15 mouse cellular contexts compared by ENCODE assay signal in genomic region chr10:43481179-43481578, GRCm38 (mm10). TPM values are rescaled to one million over a fixed set of nuclear protein-coding genes. Genes with fewer than 3 reads are reported as not detected.
DNase-seq lines count a peak whose midpoint lies in the region; ATAC-seq and TF ChIP-seq lines count a peak whose summit lies in the region.
"Had no signal": no experiment of that assay in that cellular context is flagged by ENCODE, and none has a peak within 500 bp of the region (broad histone marks: within the 10 kb centered on the region; RNA-seq: fewer than 3 reads in every experiment).

No protein-coding gene starts in this region.

- no peaks in the 10 kb centered on the region for H3K36me3 ChIP-seq in kidney, embryonic 14.5 days (ENCODE audit: control insufficient read depth, insufficient read depth, low read length)
- H3K36me3 ChIP-seq in ES-Bruce4 (ENCODE audit: control insufficient read depth, insufficient read depth, low read length, poor library complexity, severe bottlenecking): no peaks in the 10 kb centered on the region
- H3K36me3 ChIP-seq in embryonic facial prominence, embryonic 13.5 days: no peaks in the 10 kb centered on the region
- H3K36me3 ChIP-seq in liver, embryonic 12.5 days: no peaks in the 10 kb centered on the region
- H3K36me3 ChIP-seq: heart, embryonic 10.5 days; midbrain, embryonic 13.5 days had no signal

- ATAC-seq in kidney, embryonic 14.5 days (ENCODE audit: low FRiP score, low TSS enrichment): no peak
- ATAC-seq in embryonic facial prominence, embryonic 13.5 days (ENCODE audit: insufficient number of reproducible peaks, insufficient read depth, low FRiP score, low TSS enrichment, low read depth): no peak
- no peak for ATAC-seq in liver, embryonic 12.5 days
- ATAC-seq: lung, postnatal 0 days; midbrain, embryonic 13.5 days had no signal

- no peaks in the 10 kb centered on the region for H3K27me3 ChIP-seq in kidney, embryonic 14.5 days (ENCODE audit: control insufficient read depth, insufficient read depth, low read length)
- no peaks in the 10 kb centered on the region for H3K27me3 ChIP-seq in ES-Bruce4 (ENCODE audit: control insufficient read depth, insufficient read depth, low read length, poor library complexity, severe bottlenecking)
- H3K27me3 ChIP-seq in embryonic facial prominence, embryonic 13.5 days: no peaks in the 10 kb centered on the region
- H3K27me3 ChIP-seq in liver, embryonic 12.5 days (replicated peaks): no peaks in the 10 kb centered on the region
- H3K27me3 ChIP-seq: midbrain, embryonic 13.5 days had no signal

- no peak overlapping the region for H3K4me3 ChIP-seq in kidney, embryonic 14.5 days (ENCODE audit: low read length)
- no peak overlapping the region for H3K4me3 ChIP-seq in ES-Bruce4 (ENCODE audit: low read depth, low read length)
- no peak overlapping the region for H3K4me3 ChIP-seq in embryonic facial prominence, embryonic 13.5 days
- H3K4me3 ChIP-seq in liver, embryonic 12.5 days: no peak overlapping the region
- H3K4me3 ChIP-seq: left cerebral cortex, adult 2 months had no signal

- H3K9ac ChIP-seq in kidney, embryonic 14.5 days (ENCODE audit: low read depth, low read length): 0 out of 2 replicates have a peak overlapping the region, but pooled peaks have one; percentile 99
- H3K9ac ChIP-seq in ES-Bruce4 (ENCODE audit: low read depth, poor library complexity, severe bottlenecking): peak overlapping the region; percentile 100; the same call in 1 of the 2 replicates
- no peak overlapping the region for H3K9ac ChIP-seq in embryonic facial prominence, embryonic 13.5 days
- peak overlapping the region; percentile 86 for H3K9ac ChIP-seq in liver, embryonic 12.5 days

- peak overlapping the region; percentile 92 for H3K4me2 ChIP-seq in kidney, embryonic 14.5 days (replicated peaks; ENCODE audit: low read depth, low read length)
- H3K4me2 ChIP-seq in embryonic facial prominence, embryonic 13.5 days: peak overlapping the region; percentile 81
- peak overlapping the region; percentile 99 for H3K4me2 ChIP-seq in liver, embryonic 12.5 days

- no peaks in the 10 kb centered on the region for H3K9me3 ChIP-seq in kidney, embryonic 14.5 days (ENCODE audit: control insufficient read depth, low read length)
- no peaks in the 10 kb centered on the region for H3K9me3 ChIP-seq in ES-Bruce4 (replicated peaks; ENCODE audit: control insufficient read depth, insufficient read depth, low read length, poor library complexity, severe bottlenecking)
- no peaks in the 10 kb centered on the region for H3K9me3 ChIP-seq in embryonic facial prominence, embryonic 13.5 days
- no peaks in the 10 kb centered on the region for H3K9me3 ChIP-seq in liver, embryonic 12.5 days (replicated peaks)
- H3K9me3 ChIP-seq: heart, embryonic 10.5 days; midbrain, embryonic 13.5 days had no signal

- H3K4me1 ChIP-seq in kidney, embryonic 14.5 days (ENCODE audit: control insufficient read depth, insufficient read depth, low read length): peaks cover 16% of the 10 kb centered on the region
- peaks cover 4% of the 10 kb centered on the region for H3K4me1 ChIP-seq in ES-Bruce4 (ENCODE audit: control insufficient read depth, insufficient read depth, low read length)
- peaks cover 42% of the 10 kb centered on the region for H3K4me1 ChIP-seq in embryonic facial prominence, embryonic 13.5 days
- peaks cover 66% of the 10 kb centered on the region for H3K4me1 ChIP-seq in liver, embryonic 12.5 days

- no peak for TF ChIP-seq CTCF in ES-Bruce4 (IDR thresholded peaks at IDR 0.05; ENCODE audit: low read depth, low read length)

- no peak for DNase-seq in kidney, postnatal 10 days
- no peak for DNase-seq in frontal cortex, postnatal 25 days (ENCODE audit: low spot score in 2 of 2)
- DNase-seq in left cerebral cortex, adult 9 months (ENCODE audit: low spot score in 2 of 2): no peak
- DNase-seq: cerebellum, adult 2 months; kidney, postnatal 4 days; right cerebral cortex, postnatal 14 days; thymus, postnatal 14 days had no signal

- TF ChIP-seq POLR2A in ES-Bruce4 (IDR thresholded peaks at IDR 0.05; ENCODE audit: insufficient read depth, low read length): no peak

- WGBS in kidney, embryonic 14.5 days: 37% methylated on average over 4 of the region's 4 CpGs
- WGBS in embryonic facial prominence, embryonic 13.5 days: 40% methylated on average over 4 of the region's 4 CpGs
- WGBS in liver, embryonic 12.5 days (ENCODE audit: insufficient replicate concordance): 41% methylated on average over 4 of the region's 4 CpGs

- TF ChIP-seq EP300 in ES-Bruce4 (IDR thresholded peaks at IDR 0.05; ENCODE audit: insufficient read depth, low read depth, low read length): peak; percentile 82

- no peak overlapping the region for H3K27ac ChIP-seq in kidney, embryonic 14.5 days (ENCODE audit: low read depth, low read length)
- H3K27ac ChIP-seq in ES-Bruce4 (ENCODE audit: insufficient read depth, low read length): peak overlapping the region; percentile 57
- no peak overlapping the region for H3K27ac ChIP-seq in embryonic facial prominence, embryonic 13.5 days
- peak overlapping the region; percentile 38 for H3K27ac ChIP-seq in liver, embryonic 12.5 days
- H3K27ac ChIP-seq: left cerebral cortex, adult 2 months; midbrain, embryonic 13.5 days had no signal

RNA-seq across cellular contexts. Expression of gene Bend3, which starts 2.5 kb away (rescaled TPM):
- polyA plus RNA-seq in kidney, embryonic 14.5 days (2014; fragmentation: Nextera tagmentation; extraction: Ambion mirVana): 8.4 and 8.9 TPM in 2 replicates
- polyA plus RNA-seq in ES-Bruce4 (2011; ENCODE audit: insufficient read depth, insufficient read length, low read depth, missing spikeins): 18.2 and 18.9 TPM in 2 replicates
- 4.5 and 5.4 TPM in 2 replicates for polyA plus RNA-seq in embryonic facial prominence, embryonic 13.5 days (2015; fragmentation: Nextera tagmentation; extraction: Ambion mirVana)
- 3.0 and 4.2 TPM in 2 replicates for polyA plus RNA-seq in liver, embryonic 12.5 days (2016; fragmentation: Nextera tagmentation; extraction: Ambion mirVana)

RNA-seq across cellular contexts. Expression of gene Gm9803, which starts 42.7 kb away (rescaled TPM):
- polyA plus RNA-seq in kidney, embryonic 14.5 days (2014; fragmentation: Nextera tagmentation; extraction: Ambion mirVana): 10.1 and 11.9 TPM in 2 replicates
- polyA plus RNA-seq in ES-Bruce4 (2011; ENCODE audit: insufficient read depth, insufficient read length, low read depth, missing spikeins): 28.5 and 40.0 TPM in 2 replicates
- 11.9 and 34.3 TPM in 2 replicates for polyA plus RNA-seq in embryonic facial prominence, embryonic 13.5 days (2015; fragmentation: Nextera tagmentation; extraction: Ambion mirVana)
- 9.6 and 11.7 TPM in 2 replicates for polyA plus RNA-seq in liver, embryonic 12.5 days (2016; fragmentation: Nextera tagmentation; extraction: Ambion mirVana)

RNA-seq across cellular contexts. Expression of gene 1700021F05Rik, which starts 59.6 kb away (rescaled TPM):
- polyA plus RNA-seq in kidney, embryonic 14.5 days (2014; fragmentation: Nextera tagmentation; extraction: Ambion mirVana): 73.1 and 80.8 TPM in 2 replicates
- polyA plus RNA-seq in ES-Bruce4 (2011; ENCODE audit: insufficient read depth, insufficient read length, low read depth, missing spikeins): 70.7 and 72.0 TPM in 2 replicates
- polyA plus RNA-seq in embryonic facial prominence, embryonic 13.5 days (2015; fragmentation: Nextera tagmentation; extraction: Ambion mirVana): 66.0 and 76.1 TPM in 2 replicates
- polyA plus RNA-seq in liver, embryonic 12.5 days (2016; fragmentation: Nextera tagmentation; extraction: Ambion mirVana): 46.4 and 50.8 TPM in 2 replicates

Comparison
In these comparisons a context has a peak if more than half of its experiments do, and no peak if none do; other contexts are left out.
1. H3K27ac ChIP-seq: peak in ES-Bruce4 (single experiment) and liver, embryonic 12.5 days (single experiment); none in kidney, embryonic 14.5 days (single experiment) and embryonic facial prominence, embryonic 13.5 days (single experiment).
2. Peak in every context shown above with its lines, with median percentiles within 50 percentile points of each other: H3K4me2 ChIP-seq.